Mouse (Mus musculus) heart, embryonic 11.5 days (tissue): ENCODE measurements at regions not wholly inside any gene's neighbourhood (a gene's known extent, or its start where the extent isn't known, plus 50 kb on each side); places are given as distances from the start of the nearest gene placed in this dataset.
"Not testable (repeated sequence)": the region's sequence is repeated elsewhere in the genome, so short reads cannot be mapped to it uniquely, and the experiment has no call there.

Source experiments
- ATAC-seq: fragments of 200-750 bp; cut with Nextera tagmentation; replicated peaks from 2 replicates; pipeline ENCODE4 v1.8.0; 2017; ENCODE audit warnings: moderate library complexity; ENCODE audit not compliant: insufficient number of reproducible peaks, low FRiP score, low TSS enrichment
- H3K27ac ChIP-seq: fragments of 300-500 bp; sonication (generic); 2 replicates; pipeline ENCODE4 v1.5.1; 2014; ENCODE audit warnings: mild to moderate bottlenecking, low read depth, low read length
- H3K27me3 ChIP-seq: fragments of 300-500 bp; sonication (generic); 2 replicates; pipeline ENCODE4 v1.6.1; 2014; ENCODE audit warnings: mild to moderate bottlenecking, low read length, mixed read lengths; ENCODE audit not compliant: control insufficient read depth, insufficient read depth
- H3K36me3 ChIP-seq: fragments of 300-500 bp; sonication (generic); 2 replicates; pipeline ENCODE4 v1.6.1; 2014; ENCODE audit warnings: mild to moderate bottlenecking, low read length, moderate library complexity, mixed read lengths; ENCODE audit not compliant: control insufficient read depth, insufficient read depth
- H3K4me1 ChIP-seq: fragments of 300-500 bp; sonication (generic); 2 replicates; pipeline ENCODE4 v1.6.1; 2014; ENCODE audit warnings: low read length; ENCODE audit not compliant: control insufficient read depth, insufficient read depth
- H3K4me2 ChIP-seq: fragments of 300-500 bp; sonication (generic); 2 replicates; pipeline ENCODE4 v1.6.1; 2014; ENCODE audit warnings: mild to moderate bottlenecking, moderate library complexity
- H3K4me3 ChIP-seq: fragments of 300-500 bp; sonication (generic); 2 replicates; pipeline ENCODE4 v1.5.1; 2014; ENCODE audit warnings: low read depth, low read length
- H3K9ac ChIP-seq: fragments of 300-500 bp; sonication (generic); 2 replicates; pipeline ENCODE4 v1.6.1; 2014; ENCODE audit warnings: mild to moderate bottlenecking, low read depth, low read length, moderate library complexity
- H3K9me3 ChIP-seq: fragments of 300-500 bp; sonication (generic); replicated peaks from 2 replicates; pipeline ENCODE4 v1.6.1; 2016; ENCODE audit warnings: low read length; ENCODE audit not compliant: control insufficient read depth
- WGBS: fragments of 180-500 bp; shearing (Covaris S2); extraction: QIAGEN DNeasy Blood & Tissue Kit; methylation state at CpG from one replicate; pipeline ENCODE4 v1.1.7; 2014; ENCODE audit not compliant: insufficient replicate concordance; 5-methylcytosine and 5-hydroxymethylcytosine counted together

GRCm38 (mm10) chr10:23671494-23671893 lies 115.6 kb downstream of the Rps12 start:
- Histone ChIP-seq H3K4me3 (no peak overlapping the region), H3K36me3 (no peaks in the 10 kb centered on the region), H3K4me2 (no peak overlapping the region), H3K9me3 (no peaks in the 10 kb centered on the region), H3K9ac (no peak overlapping the region), H3K27ac (no peak overlapping the region), H3K4me1 (no peaks in the 10 kb centered on the region), H3K27me3 (no peaks in the 10 kb centered on the region)
- no peak for ATAC-seq
- 22% methylated on average over 8 of the region's 8 CpGs for WGBS

GRCm38 (mm10) chr10:23665916-23666315 lies 121.2 kb downstream of the Rps12 start:
- not testable (repeated sequence) for H3K4me1 ChIP-seq, H3K27ac ChIP-seq, H3K9me3 ChIP-seq, H3K4me2 ChIP-seq, H3K4me3 ChIP-seq, H3K9ac ChIP-seq, H3K36me3 ChIP-seq, ATAC-seq, H3K27me3 ChIP-seq
- WGBS: 83% methylated on average over 8 of the region's 8 CpGs

GRCm38 (mm10) chr10:23626201-23626600 lies 160.9 kb downstream of the Rps12 start:
- H3K4me2 ChIP-seq: no peak overlapping the region
- no peak overlapping the region for H3K4me3 ChIP-seq
- no peaks in the 10 kb centered on the region for H3K4me1 ChIP-seq
- H3K27ac ChIP-seq: no peak overlapping the region
- 77% methylated on average over 4 of the region's 4 CpGs for WGBS
- H3K27me3 ChIP-seq: no peaks in the 10 kb centered on the region
- H3K36me3 ChIP-seq: no peaks in the 10 kb centered on the region
- H3K9ac ChIP-seq: no peak overlapping the region
- H3K9me3 ChIP-seq: no peaks in the 10 kb centered on the region
- no peak for ATAC-seq

GRCm38 (mm10) chr10:23612030-23612429 lies 175.0 kb downstream of the Rps12 start:
- no peaks in the 10 kb centered on the region for H3K4me1 ChIP-seq
- H3K4me3 ChIP-seq: no peak overlapping the region
- no peaks in the 10 kb centered on the region for H3K27me3 ChIP-seq
- no peak overlapping the region for H3K27ac ChIP-seq
- 86% methylated on average over 2 of the region's 2 CpGs for WGBS
- no peaks in the 10 kb centered on the region for H3K36me3 ChIP-seq
- no peaks in the 10 kb centered on the region for H3K9me3 ChIP-seq
- no peak overlapping the region for H3K4me2 ChIP-seq
- no peak overlapping the region for H3K9ac ChIP-seq
- no peak for ATAC-seq

GRCm38 (mm10) chr10:23611183-23611582 lies 175.9 kb downstream of the Rps12 start:
- Histone ChIP-seq H3K9ac (no peak overlapping the region), H3K9me3 (no peaks in the 10 kb centered on the region), H3K27ac (no peak overlapping the region), H3K4me1 (no peaks in the 10 kb centered on the region), H3K36me3 (no peaks in the 10 kb centered on the region), H3K27me3 (no peaks in the 10 kb centered on the region), H3K4me2 (no peak overlapping the region), H3K4me3 (no peak overlapping the region)
- ATAC-seq: no peak
- 36% methylated on average over 9 of the region's 9 CpGs for WGBS

GRCm38 (mm10) chr10:23610485-23610884 lies 176.6 kb downstream of the Rps12 start:
- 57% methylated on average over 6 of the region's 6 CpGs for WGBS
- Histone ChIP-seq H3K4me2 (no peak overlapping the region), H3K36me3 (no peaks in the 10 kb centered on the region)

GRCm38 (mm10) chr10:23610046-23610445 lies 177.0 kb downstream of the Rps12 start:
- Histone ChIP-seq H3K9me3 (no peaks in the 10 kb centered on the region), H3K4me2 (no peak overlapping the region), H3K9ac (no peak overlapping the region), H3K27ac (no peak overlapping the region), H3K36me3 (no peaks in the 10 kb centered on the region), H3K4me3 (no peak overlapping the region), H3K4me1 (no peaks in the 10 kb centered on the region), H3K27me3 (no peaks in the 10 kb centered on the region)
- ATAC-seq: no peak
- 64% methylated on average over 3 of the region's 3 CpGs for WGBS

More at GRCm38 (mm10) chr10:23610485-23610884, 176.6 kb downstream of the Rps12 start:
- Histone ChIP-seq H3K4me1 (no peaks in the 10 kb centered on the region), H3K9me3 (no peaks in the 10 kb centered on the region), H3K4me3 (no peak overlapping the region), H3K27me3 (no peaks in the 10 kb centered on the region), H3K9ac (no peak overlapping the region), H3K27ac (no peak overlapping the region)
- no peak for ATAC-seq

- H3K27ac ChIP-seq: no peak overlapping the region
- WGBS: 75% methylated on average over 18 of the region's 18 CpGs
- no peaks in the 10 kb centered on the region for H3K27me3 ChIP-seq
- ATAC-seq: no peak
- no peaks in the 10 kb centered on the region for H3K4me1 ChIP-seq
- no peak overlapping the region for H3K9ac ChIP-seq
- no peak overlapping the region for H3K4me3 ChIP-seq
- H3K36me3 ChIP-seq: no peaks in the 10 kb centered on the region
- no peak overlapping the region for H3K4me2 ChIP-seq
- H3K9me3 ChIP-seq: no peaks in the 10 kb centered on the region
Observed at GRCm38 (mm10) chr10:23609270-23609914, 177.7 kb downstream of the Rps12 start.

GRCm38 (mm10) chr10:23600701-23601100 lies 186.4 kb downstream of the Rps12 start:
- 58% methylated on average over 5 of the region's 5 CpGs for WGBS
- no peaks in the 10 kb centered on the region for H3K36me3 ChIP-seq
- H3K9me3 ChIP-seq: no peaks in the 10 kb centered on the region
- H3K27me3 ChIP-seq: no peaks in the 10 kb centered on the region
- no peak overlapping the region for H3K4me3 ChIP-seq
- no peak overlapping the region for H3K27ac ChIP-seq
- H3K4me2 ChIP-seq: no peak overlapping the region
- H3K4me1 ChIP-seq: no peaks in the 10 kb centered on the region
- ATAC-seq: no peak
- no peak overlapping the region for H3K9ac ChIP-seq
